Mouse (Mus musculus) bone marrow macrophage, adult 2 months (primary cell): ENCODE measurements around the gene Cdh11.

ENCODE experiments used
- CTCF ChIP-seq: IDR thresholded peaks from 2 replicates; pipeline ENCODE4 v1.5.1; 2012; ENCODE audit warnings: low read depth, mild to moderate bottlenecking, low read length, moderate library complexity
- POLR2A ChIP-seq: IDR thresholded peaks from 2 replicates; pipeline ENCODE4 v1.6.1; 2012; ENCODE audit warnings: mild to moderate bottlenecking, low read depth, low read length, borderline replicate concordance

GRCm38 (mm10) chr8:102753839-102754238, 31.6 kb downstream of the Cdh11 start:
- TF ChIP-seq CTCF = no peak
- TF ChIP-seq POLR2A = no peak
